Mouse (Mus musculus) CH12.LX (cell line): Measurements from ENCODE around the gene Cinp.

Source experiments
- CTCF ChIP-seq, 2 experiments: IDR thresholded peaks in 1 of 2; conservative IDR thresholded peaks in 1 of 2; 2 replicates each; pipeline ENCODE4 v1.5.1; 2011 to 2012; ENCODE audit warnings: low read depth in 2 of 2, low read length in 2 of 2, improper control_type of control experiment in 1 of 2, inconsistent platforms in 1 of 2, mild to moderate bottlenecking in 1 of 2, moderate library complexity in 1 of 2
- ELF1 ChIP-seq: IDR thresholded peaks from 2 replicates; pipeline ENCODE4 v1.6.1; 2014; ENCODE audit warnings: low read depth, mild to moderate bottlenecking, inconsistent platforms, low read length, improper control_type of control experiment
- EP300 ChIP-seq: IDR thresholded peaks from 2 replicates; pipeline ENCODE4 v1.6.1; 2011; ENCODE audit warnings: low read length, improper control_type of control experiment
- HCFC1 ChIP-seq: IDR thresholded peaks from 2 replicates; pipeline ENCODE4 v1.6.1; 2012; ENCODE audit warnings: low read depth, mild to moderate bottlenecking, inconsistent platforms, low read length, improper control_type of control experiment
- POLR2A ChIP-seq: IDR thresholded peaks from 2 replicates; pipeline ENCODE4 v1.6.1; 2011; ENCODE audit warnings: low read depth, mild to moderate bottlenecking, improper control_type of control experiment, low read length
- RCOR1 ChIP-seq: conservative IDR thresholded peaks from 2 replicates; pipeline ENCODE4 v1.6.1; 2012; ENCODE audit warnings: low read depth, mild to moderate bottlenecking, inconsistent platforms, low read length, improper control_type of control experiment
- UBTF ChIP-seq: IDR thresholded peaks from 2 replicates; pipeline ENCODE4 v1.6.1; 2012; ENCODE audit warnings: low read depth, mild to moderate bottlenecking, inconsistent platforms, low read length, improper control_type of control experiment, moderate library complexity
- USF2 ChIP-seq: conservative IDR thresholded peaks from 2 replicates; pipeline ENCODE4 v1.6.1; 2011; ENCODE audit warnings: low read depth, low read length, improper control_type of control experiment

DNA sequence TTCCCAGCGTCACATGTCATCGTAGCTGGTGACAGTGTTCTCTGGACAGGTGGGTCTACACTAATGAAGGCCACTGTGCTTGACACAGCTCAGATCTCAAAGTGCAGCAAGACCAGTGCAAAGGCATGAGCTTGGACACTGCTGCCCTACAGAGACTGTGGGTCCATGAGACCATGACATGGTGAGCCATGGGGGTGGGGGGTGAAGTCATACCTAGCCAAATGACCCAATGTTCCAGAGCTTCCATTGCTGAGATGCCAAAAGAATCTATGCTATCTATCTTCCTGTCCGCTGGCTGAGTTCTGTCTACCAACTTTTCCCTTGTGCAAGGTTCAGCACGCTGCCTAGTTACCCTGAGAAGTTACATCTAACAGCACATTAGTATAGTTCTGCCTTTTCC is 60.0 kb downstream of the Cinp start:
- TF ChIP-seq CTCF (conservative IDR thresholded peaks at IDR 0.05 in 1 of 2, IDR thresholded peaks at IDR 0.05 in 1 of 2; ENCODE audit: low read depth in 2 of 2, low read length in 2 of 2), result no peak
- TF ChIP-seq POLR2A, result no peak
- no peak for TF ChIP-seq RCOR1
- TF ChIP-seq UBTF, result no peak
- no peak for TF ChIP-seq HCFC1
- no peak for TF ChIP-seq EP300
- no peak for TF ChIP-seq USF2
- no peak for TF ChIP-seq ELF1
